Mouse (Mus musculus) myocyte (in vitro differentiated cells): Measurements from ENCODE around the gene Irf8. TPM values are rescaled to one million over a fixed set of nuclear protein-coding genes. Genes with fewer than 3 reads are reported as not detected.

Experiments used
- H3K27me3 ChIP-seq: one replicate; pipeline ENCODE4 v1.6.1; 2011; ENCODE audit not compliant: control insufficient read depth, insufficient read depth, insufficient read length
- H3K36me3 ChIP-seq: one replicate; pipeline ENCODE4 v1.6.1; 2011; ENCODE audit not compliant: control insufficient read depth, insufficient read depth
- H3K4me2 ChIP-seq: one replicate; pipeline ENCODE4 v1.6.1; 2011; ENCODE audit warnings: low read depth, control low read depth
- H3K4me3 ChIP-seq: one replicate; pipeline ENCODE4 v1.5.1; 2011; ENCODE audit warnings: mild to moderate bottlenecking, control low read depth, moderate library complexity
- H3K79me2 ChIP-seq: one replicate; pipeline ENCODE4 v1.6.1; 2011; ENCODE audit not compliant: control insufficient read depth, insufficient read depth
- H3ac ChIP-seq: one replicate; pipeline ENCODE4 v1.6.1; 2011; ENCODE audit not compliant: control insufficient read depth, insufficient read length
- CEBPB ChIP-seq: IDR thresholded peaks from 2 replicates; pipeline ENCODE4 v1.6.1; 2011; ENCODE audit warnings: mild to moderate bottlenecking, moderate library complexity; ENCODE audit not compliant: poor library complexity, insufficient read depth, severe bottlenecking
- E2F4 ChIP-seq: IDR thresholded peaks from one replicate; pipeline ENCODE4 v1.6.1; 2011; ENCODE audit warnings: mild to moderate bottlenecking, control low read depth, moderate library complexity; ENCODE audit not compliant: insufficient read depth
- MAX ChIP-seq: IDR thresholded peaks from one replicate; pipeline ENCODE4 v1.6.1; 2011; ENCODE audit warnings: low read depth, mild to moderate bottlenecking, control low read depth
- MYOD1 ChIP-seq, 3 experiments: IDR thresholded peaks; one replicate each; pipeline ENCODE4 v1.6.1; 2011; ENCODE audit warnings: control low read depth in 2 of 3, low read depth in 2 of 3, mild to moderate bottlenecking in 2 of 3, moderate library complexity in 1 of 3; ENCODE audit not compliant: insufficient read length in 2 of 3, control insufficient read depth in 1 of 3
- MYOG ChIP-seq, 3 experiments: IDR thresholded peaks; one replicate each; pipeline ENCODE4 v1.6.1; 2011; ENCODE audit warnings: control low read depth in 2 of 3, low read depth in 2 of 3, mild to moderate bottlenecking in 2 of 3; ENCODE audit not compliant: insufficient read length in 2 of 3, control insufficient read depth in 1 of 3, insufficient read depth in 1 of 3
- POLR2A ChIP-seq: IDR thresholded peaks from one replicate; pipeline ENCODE4 v1.6.1; 2011; ENCODE audit warnings: low read depth, mild to moderate bottlenecking, control low read depth, moderate library complexity; ENCODE audit not compliant: insufficient read length
- POLR2AphosphoS2 ChIP-seq: IDR thresholded peaks from one replicate; pipeline ENCODE4 v1.6.1; 2011; ENCODE audit warnings: low read depth, control low read depth; ENCODE audit not compliant: insufficient read length
- REST ChIP-seq: IDR thresholded peaks from one replicate; pipeline ENCODE4 v1.6.1; 2011; ENCODE audit warnings: mild to moderate bottlenecking, control low read depth, moderate library complexity; ENCODE audit not compliant: insufficient read depth, insufficient read length
- SRF ChIP-seq: IDR thresholded peaks from one replicate; pipeline ENCODE4 v1.6.1; 2011; ENCODE audit warnings: low read depth; ENCODE audit not compliant: control insufficient read depth, insufficient read length
- TCF12 ChIP-seq: IDR thresholded peaks from one replicate; pipeline ENCODE4 v1.6.1; 2011; ENCODE audit warnings: mild to moderate bottlenecking, control low read depth; ENCODE audit not compliant: poor library complexity, insufficient read depth, severe bottlenecking
- TCF3 ChIP-seq: IDR thresholded peaks from one replicate; pipeline ENCODE4 v1.6.1; 2011; ENCODE audit warnings: low read depth, control low read depth; ENCODE audit not compliant: insufficient read length
- USF1 ChIP-seq: IDR thresholded peaks from one replicate; pipeline ENCODE4 v1.6.1; 2011; ENCODE audit warnings: low read depth, mild to moderate bottlenecking, control low read depth, moderate library complexity
- polyA plus RNA-seq: library from polyadenylated mRNA; unstranded; fragments of >200 nt; fragmentation: generic; extraction: Trizol; gene quantifications from one replicate; pipeline ENCODE4 v1.2.1, GENCODE M21; 2012; ENCODE audit warnings: missing spikeins

The Irf8 gene
- polyA plus RNA-seq, 1 experiment, result not detected

DNA sequence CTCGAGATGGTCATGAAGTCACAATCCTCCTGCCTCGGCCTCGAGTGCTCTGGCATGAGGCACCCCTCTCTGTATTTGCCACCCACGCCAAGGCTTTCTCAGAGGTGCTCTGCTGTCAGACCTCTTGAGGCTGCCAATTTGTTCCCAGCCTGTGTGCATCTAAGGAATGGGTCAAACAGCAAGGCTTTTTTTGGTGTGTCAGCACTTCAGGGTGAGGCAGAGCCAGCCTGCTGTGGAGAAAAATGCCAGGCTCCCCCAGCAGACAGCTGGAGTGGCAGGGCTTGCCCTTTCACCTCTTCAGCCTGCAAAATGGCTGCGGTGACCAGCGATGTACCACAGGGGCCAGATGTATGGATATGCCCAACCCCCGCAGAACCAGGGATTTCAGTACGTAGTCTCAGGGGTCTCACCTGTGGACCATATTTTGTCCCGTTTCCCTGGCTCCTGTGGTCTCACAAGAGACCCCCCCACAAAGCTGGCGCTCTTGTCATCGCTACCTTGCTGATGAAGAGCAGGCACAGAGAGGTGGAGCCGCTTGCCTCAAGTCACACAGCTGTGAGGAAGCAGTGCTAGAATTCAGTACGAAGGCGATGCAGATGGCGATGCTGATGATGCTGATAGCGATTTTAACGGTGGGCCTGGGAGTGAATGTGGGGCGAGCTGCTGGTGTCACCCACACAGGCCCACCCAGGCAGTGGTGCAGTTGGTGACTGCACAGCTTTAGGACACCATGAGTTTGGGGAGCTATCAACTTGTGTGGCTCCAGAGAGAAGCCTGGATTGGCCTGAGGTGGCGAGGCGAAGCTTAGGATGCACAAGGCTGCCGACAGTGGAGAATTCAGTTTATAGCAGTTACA lies 15.3 kb downstream of the Irf8 start:
- H3K36me3 ChIP-seq, result no peaks in the 10 kb centered on the region
- peaks cover 81% of the 10 kb centered on the region for H3K27me3 ChIP-seq
- H3K79me2 ChIP-seq, result no peaks in the 10 kb centered on the region
- no peak overlapping the region for H3ac ChIP-seq
- TF ChIP-seq REST, result no peak
- TF ChIP-seq E2F4, result no peak
- TF ChIP-seq SRF, result no peak
- no peak for TF ChIP-seq POLR2A
- no peak for TF ChIP-seq TCF3
- no peak for TF ChIP-seq POLR2AphosphoS2
- TF ChIP-seq MAX, result no peak
- no peak for TF ChIP-seq TCF12
- no peak for TF ChIP-seq MYOD1 (IDR thresholded peaks at IDR 0.05; ENCODE audit: control insufficient read depth in 1 of 3, insufficient read length in 2 of 3, low read depth in 2 of 3)
- TF ChIP-seq USF1, result no peak
- TF ChIP-seq MYOG (IDR thresholded peaks at IDR 0.05; ENCODE audit: control insufficient read depth in 1 of 3, insufficient read depth in 1 of 3, insufficient read length in 2 of 3, low read depth in 2 of 3), result no peak
- no peak for TF ChIP-seq CEBPB
- H3K4me3 ChIP-seq, result no peak overlapping the region
- H3K4me2 ChIP-seq, result no peak overlapping the region

DNA sequence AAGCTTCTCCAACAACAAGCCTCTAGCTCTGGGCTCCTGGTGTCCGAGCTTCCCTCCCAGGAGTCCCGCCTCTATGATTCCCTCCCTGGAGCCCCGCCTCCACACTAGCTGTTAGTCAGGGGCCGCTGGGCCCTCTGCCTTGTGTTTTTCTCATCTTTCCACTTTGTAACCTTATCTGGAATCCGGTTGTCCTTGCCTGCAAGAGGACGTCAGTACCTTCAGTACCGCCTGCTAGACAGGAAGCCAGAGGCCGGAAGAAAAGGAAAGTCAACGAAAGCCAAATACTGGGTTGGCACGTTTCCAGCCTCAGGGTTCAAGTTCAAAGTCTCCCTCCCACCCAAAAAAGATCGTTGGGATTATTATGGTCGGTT lies 15.9 kb downstream of the Irf8 start:
- Histone ChIP-seq H3K4me2 (no peak overlapping the region), H3K27me3 (peaks cover 78% of the 10 kb centered on the region), H3K36me3 (no peaks in the 10 kb centered on the region), H3K4me3 (no peak overlapping the region), H3ac (no peak overlapping the region), H3K79me2 (no peaks in the 10 kb centered on the region)
- TF ChIP-seq POLR2AphosphoS2, result no peak
- no peak for TF ChIP-seq USF1
- no peak for TF ChIP-seq MYOG (IDR thresholded peaks at IDR 0.05; ENCODE audit: control insufficient read depth in 1 of 3, insufficient read depth in 1 of 3, insufficient read length in 2 of 3, low read depth in 2 of 3)
- TF ChIP-seq POLR2A, result no peak
- no peak for TF ChIP-seq MYOD1 (IDR thresholded peaks at IDR 0.05; ENCODE audit: control insufficient read depth in 1 of 3, insufficient read length in 2 of 3, low read depth in 2 of 3)
- no peak for TF ChIP-seq REST
- TF ChIP-seq CEBPB, result no peak
- no peak for TF ChIP-seq SRF
- TF ChIP-seq TCF12, result no peak
- TF ChIP-seq TCF3, result no peak
- TF ChIP-seq MAX, result no peak
- TF ChIP-seq E2F4, result no peak

DNA sequence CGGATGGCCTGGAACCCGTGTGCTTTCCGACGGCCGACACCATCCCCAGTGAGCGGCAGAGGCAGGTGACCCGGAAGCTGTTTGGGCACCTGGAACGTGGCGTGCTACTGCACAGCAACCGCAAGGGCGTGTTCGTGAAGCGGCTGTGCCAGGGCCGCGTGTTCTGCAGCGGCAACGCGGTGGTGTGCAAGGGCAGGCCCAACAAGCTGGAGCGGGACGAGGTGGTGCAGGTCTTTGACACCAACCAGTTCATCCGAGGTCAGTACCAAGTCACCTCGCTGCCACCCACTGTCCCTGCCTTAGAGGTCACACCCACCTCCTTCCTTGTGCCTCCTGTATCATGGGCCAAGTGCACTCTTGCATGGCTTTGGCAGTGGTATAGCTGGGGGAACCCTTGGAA lies 17.3 kb downstream of the Irf8 start:
- Histone ChIP-seq H3K79me2 (no peaks in the 10 kb centered on the region), H3K27me3 (peaks cover 77% of the 10 kb centered on the region), H3ac (no peak overlapping the region), H3K4me3 (no peak overlapping the region), H3K36me3 (no peaks in the 10 kb centered on the region), H3K4me2 (no peak overlapping the region)
- TF ChIP-seq CEBPB, result no peak
- TF ChIP-seq POLR2AphosphoS2, result no peak
- TF ChIP-seq TCF12, result no peak
- peak in 1 of 3 experiments; percentile 12 for TF ChIP-seq MYOG (IDR thresholded peaks at IDR 0.05; ENCODE audit: control insufficient read depth in 1 of 3, insufficient read depth in 1 of 3, insufficient read length in 2 of 3, low read depth in 2 of 3)

DNA sequence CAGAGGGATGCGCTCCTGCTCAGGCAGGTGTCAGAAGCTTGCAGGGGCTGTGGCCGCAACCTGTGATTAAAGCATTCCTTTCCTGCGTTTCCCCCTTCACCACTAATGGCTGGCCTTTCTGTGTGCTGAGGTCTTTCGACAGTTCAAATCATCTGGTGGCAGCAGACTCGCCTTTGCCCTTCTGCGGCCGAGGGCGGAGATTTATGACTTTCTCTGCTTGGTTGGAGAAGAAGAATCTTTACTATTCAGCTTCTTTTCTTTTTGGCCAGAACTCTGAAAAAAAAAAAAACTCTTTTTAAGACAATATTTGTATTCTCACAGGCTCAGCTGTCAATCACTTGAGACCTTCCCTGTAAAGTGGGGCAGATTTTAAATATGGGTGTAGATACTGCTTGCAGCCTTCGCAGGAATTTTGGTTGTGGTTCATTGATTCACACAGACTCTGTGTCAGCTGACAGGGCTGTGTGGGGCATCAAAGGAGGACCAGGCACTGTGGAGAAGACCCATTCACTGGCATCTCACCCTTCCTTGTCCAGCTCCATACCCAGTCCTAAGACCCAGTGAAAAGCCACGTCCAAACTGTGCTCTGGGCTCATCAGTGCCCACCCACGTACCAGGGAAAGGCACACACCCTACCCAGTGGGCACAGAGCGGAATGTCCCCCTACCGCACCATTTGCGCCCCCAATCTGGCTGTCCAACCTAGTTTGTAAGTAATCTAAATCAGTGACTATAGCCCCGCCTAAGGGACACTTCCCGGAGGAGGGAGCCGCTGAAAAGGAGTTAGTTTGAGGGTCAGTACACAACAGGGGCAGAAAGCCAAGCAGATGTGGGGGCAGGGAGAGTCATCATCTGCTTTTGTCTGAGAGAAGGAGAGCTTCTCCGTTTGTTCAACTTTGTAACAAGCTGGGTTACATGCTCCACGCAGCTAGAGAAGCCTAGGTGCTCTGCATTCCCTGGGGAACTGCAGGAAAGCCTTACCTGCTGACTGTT lies 19.4 kb downstream of the Irf8 start:
- H3K27me3 ChIP-seq, result peaks cover 83% of the 10 kb centered on the region
- H3K79me2 ChIP-seq, result no peaks in the 10 kb centered on the region
- no peak overlapping the region for H3ac ChIP-seq
- no peak overlapping the region for H3K4me2 ChIP-seq
- no peaks in the 10 kb centered on the region for H3K36me3 ChIP-seq
- H3K4me3 ChIP-seq, result no peak overlapping the region
- TF ChIP-seq E2F4 (no peak), TCF3 (no peak), REST (no peak), POLR2A (no peak), TCF12 (no peak), POLR2AphosphoS2 (no peak)

DNA sequence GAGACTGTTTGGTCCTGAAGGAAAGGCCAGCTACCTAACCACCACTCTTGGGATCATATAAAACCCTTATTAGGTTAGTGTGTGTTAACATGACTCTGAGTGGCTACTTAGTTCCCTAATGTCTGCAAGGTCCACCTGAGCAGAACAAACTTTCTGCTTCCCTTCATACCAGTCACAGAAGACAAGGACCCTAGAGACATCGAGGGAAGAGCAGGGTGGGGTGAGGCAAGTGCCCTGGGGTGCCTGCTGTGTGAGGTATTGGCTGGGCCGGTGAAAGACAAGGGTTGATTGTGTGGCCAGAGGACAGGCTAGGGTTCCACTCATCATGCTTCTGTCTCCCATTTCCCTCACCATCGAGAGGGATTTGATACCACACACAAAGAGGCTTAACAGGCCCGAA lies 21.8 kb downstream of the Irf8 start:
- TF ChIP-seq MAX (no peak), E2F4 (no peak), TCF3 (no peak), SRF (no peak), POLR2AphosphoS2 (no peak), REST (no peak), MYOD1 (IDR thresholded peaks at IDR 0.05; ENCODE audit: control insufficient read depth in 1 of 3, insufficient read length in 2 of 3, low read depth in 2 of 3) (no peak), USF1 (no peak), MYOG (IDR thresholded peaks at IDR 0.05; ENCODE audit: control insufficient read depth in 1 of 3, insufficient read depth in 1 of 3, insufficient read length in 2 of 3, low read depth in 2 of 3) (no peak)
- Histone ChIP-seq H3K27me3 (peaks cover 88% of the 10 kb centered on the region), H3K79me2 (no peaks in the 10 kb centered on the region)

More for the DNA sequence above, 21.8 kb downstream of the Irf8 start:
- no peak overlapping the region for H3K4me2 ChIP-seq
- H3K4me3 ChIP-seq, result no peak overlapping the region
- H3K36me3 ChIP-seq, result no peaks in the 10 kb centered on the region
- no peak overlapping the region for H3ac ChIP-seq
